Mouse (Mus musculus): ENCODE data around the gene 4930469K13Rik. TPM values are rescaled to one million over a fixed set of nuclear protein-coding genes. Genes with fewer than 3 reads are reported as not detected.

Gene 4930469K13Rik
- total and polyA plus RNA-seq, 3 experiments: 0.23 to 0.29 TPM; not detected in 1

DNA sequence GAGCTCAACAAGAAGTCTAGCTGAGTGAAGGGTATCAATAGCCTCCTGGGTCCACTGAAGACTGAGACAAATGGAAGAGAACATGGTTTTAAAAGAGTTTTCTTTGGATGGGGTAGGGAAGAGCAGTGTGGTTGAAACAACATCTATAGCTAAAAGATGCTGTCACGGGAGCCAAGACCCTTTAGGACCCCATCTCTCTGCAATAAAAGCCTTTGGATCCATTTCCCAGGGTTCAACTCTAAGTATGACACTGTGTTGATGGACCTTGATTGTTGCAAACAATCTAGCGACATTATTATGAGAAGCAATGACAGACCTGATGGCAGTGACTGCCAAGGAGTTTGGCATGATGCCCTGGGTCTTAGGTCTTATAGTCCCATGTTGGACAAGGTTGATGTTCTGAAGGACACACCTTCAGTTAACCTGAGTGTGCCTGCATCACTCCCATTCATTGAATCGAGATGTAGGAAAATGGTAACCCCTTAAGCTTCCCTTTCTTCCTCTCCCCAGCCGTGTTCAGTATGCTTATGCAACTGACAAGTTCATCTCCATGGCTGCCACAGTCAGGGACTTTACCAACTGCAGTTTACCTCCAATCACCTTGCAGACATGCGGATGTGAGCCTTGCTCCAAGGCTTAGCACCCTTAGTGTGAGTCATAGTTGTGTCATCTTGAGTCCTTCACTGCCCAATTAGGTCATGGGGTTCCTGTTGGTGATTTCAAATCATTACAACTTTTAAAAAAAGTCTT is 62.3 kb downstream of the 4930469K13Rik start:
- Histone ChIP-seq H3K79me2 (ENCODE audit: control insufficient read depth, insufficient read depth, low read length, poor library complexity) (no peaks in the 10 kb centered on the region), H3K9ac (ENCODE audit: control insufficient read depth, low read depth, low read length, poor library complexity, severe bottlenecking) (no peak overlapping the region), H3K9me3 (replicated peaks; ENCODE audit: insufficient read depth, low read length) (no peaks in the 10 kb centered on the region), H3K36me3 (ENCODE audit: control insufficient read depth in 1 of 2, insufficient read depth in 2 of 2, low read length in 2 of 2) (peaks cover 0 to 14% of the 10 kb centered on the region in 2 experiments; a peak in 2 of 4 replicates), H3K27me3 (ENCODE audit: control insufficient read depth in 1 of 2, insufficient read depth in 2 of 2, low read length in 2 of 2) (no peaks in the 10 kb centered on the region), H3K4me3 (ENCODE audit: control insufficient read depth in 1 of 2, insufficient read depth in 1 of 2, low read depth in 2 of 2, low read length in 2 of 2) (no peak overlapping the region), H3K4me1 (ENCODE audit: control insufficient read depth in 1 of 2, insufficient read depth in 2 of 2, low read length in 2 of 2) (peaks cover 10 to 31% of the 10 kb centered on the region in 2 experiments), H3K27ac (ENCODE audit: control insufficient read depth, low read depth, low read length) (no peak overlapping the region)
- no peak for DNase-seq (ENCODE audit: low read depth, low spot score)
- TF ChIP-seq ZC3H11A (IDR thresholded peaks at IDR 0.05; ENCODE audit: low read depth, low read length) (no peak), RAD21 (IDR thresholded peaks at IDR 0.05; ENCODE audit: low read depth, low read length) (no peak), MYC (IDR thresholded peaks at IDR 0.05; ENCODE audit: low read depth, low read length) (no peak), CHD1 (IDR thresholded peaks at IDR 0.05; ENCODE audit: low read depth, low read length) (no peak), EP300 (IDR thresholded peaks at IDR 0.05; ENCODE audit: low read depth in 1 of 2, low read length in 2 of 2) (no peak), E2F4 (IDR thresholded peaks at IDR 0.05; ENCODE audit: borderline replicate concordance, low read depth, low read length) (no peak), TCF12 (IDR thresholded peaks at IDR 0.05; ENCODE audit: low read depth, low read length) (no peak), ZMIZ1 (IDR thresholded peaks at IDR 0.05; ENCODE audit: low read depth, low read length) (no peak), NELFE (IDR thresholded peaks at IDR 0.05; ENCODE audit: low read depth, low read length) (no peak), MYB (IDR thresholded peaks at IDR 0.05; ENCODE audit: low read depth, low read length) (no peak), USF2 (IDR thresholded peaks at IDR 0.05; ENCODE audit: borderline replicate concordance in 1 of 2, insufficient read depth in 1 of 2, low read depth in 1 of 2, low read length in 2 of 2) (no peak), ETS1 (IDR thresholded peaks at IDR 0.05; ENCODE audit: low read depth, low read length) (no peak), TBP (IDR thresholded peaks at IDR 0.05; ENCODE audit: low read depth, low read length) (no peak)

DNA sequence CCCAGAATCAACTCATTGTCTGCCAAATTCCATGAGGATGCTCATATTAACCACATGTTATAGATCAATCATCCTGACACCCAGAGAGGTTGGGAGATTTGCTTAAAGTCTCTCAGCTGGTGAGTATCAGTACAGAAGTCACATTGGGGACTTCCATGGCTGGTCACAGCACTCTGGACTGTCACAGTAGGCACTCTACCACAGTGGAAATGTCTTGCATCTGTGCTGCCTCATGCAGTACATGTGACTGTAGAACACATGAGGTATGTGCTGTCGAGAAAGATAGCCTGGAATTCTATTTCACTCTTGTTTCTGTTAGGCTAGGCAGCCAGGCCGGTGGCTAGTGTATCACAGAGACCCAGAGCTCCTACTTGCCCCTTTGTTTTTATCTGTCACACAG is 63.6 kb downstream of the 4930469K13Rik start:
- Histone ChIP-seq H3K79me2 (ENCODE audit: control insufficient read depth, insufficient read depth, low read length, poor library complexity) (no peaks in the 10 kb centered on the region), H3K36me3 (ENCODE audit: control insufficient read depth in 1 of 2, insufficient read depth in 2 of 2, low read length in 2 of 2) (peaks cover 0 to 20% of the 10 kb centered on the region in 2 experiments; a peak in 2 of 4 replicates), H3K27me3 (ENCODE audit: control insufficient read depth in 1 of 2, insufficient read depth in 2 of 2, low read length in 2 of 2) (no peaks in the 10 kb centered on the region), H3K9me3 (replicated peaks; ENCODE audit: insufficient read depth, low read length) (no peaks in the 10 kb centered on the region), H3K4me1 (ENCODE audit: control insufficient read depth in 1 of 2, insufficient read depth in 2 of 2, low read length in 2 of 2) (peaks cover 16 to 38% of the 10 kb centered on the region in 2 experiments), H3K27ac (ENCODE audit: control insufficient read depth, low read depth, low read length) (no peak overlapping the region), H3K4me3 (ENCODE audit: control insufficient read depth in 1 of 2, insufficient read depth in 1 of 2, low read depth in 2 of 2, low read length in 2 of 2) (no peak overlapping the region), H3K9ac (ENCODE audit: control insufficient read depth, low read depth, low read length, poor library complexity, severe bottlenecking) (no peak overlapping the region)
- DNase-seq (ENCODE audit: low read depth, low spot score): no peak
- TF ChIP-seq RCOR1 (IDR thresholded peaks at IDR 0.05; ENCODE audit: low read depth, low read length) (no peak), MAFK (IDR thresholded peaks at IDR 0.05; ENCODE audit: borderline replicate concordance, low read depth, low read length) (no peak), CHD2 (IDR thresholded peaks at IDR 0.05; ENCODE audit: low read length) (no peak), E2F4 (IDR thresholded peaks at IDR 0.05; ENCODE audit: borderline replicate concordance, low read depth, low read length) (no peak), ETS1 (IDR thresholded peaks at IDR 0.05; ENCODE audit: low read depth, low read length) (no peak), ZKSCAN1 (IDR thresholded peaks at IDR 0.05; ENCODE audit: low read depth, low read length) (no peak), HCFC1 (IDR thresholded peaks at IDR 0.05; ENCODE audit: low read depth, low read length) (no peak), POLR2AphosphoS2 (IDR thresholded peaks at IDR 0.05; ENCODE audit: low read length) (no peak), GATA1 (IDR thresholded peaks at IDR 0.05; ENCODE audit: low read depth, low read length) (no peak), SIN3A (IDR thresholded peaks at IDR 0.05; ENCODE audit: low read length) (no peak), NRF1 (IDR thresholded peaks at IDR 0.05; ENCODE audit: insufficient read depth, low read depth, low read length, poor library complexity, severe bottlenecking) (no peak), TAL1 (IDR thresholded peaks at IDR 0.05; ENCODE audit: low read length) (no peak), ZMIZ1 (IDR thresholded peaks at IDR 0.05; ENCODE audit: low read depth, low read length) (no peak), POLR2AphosphoS5 (IDR thresholded peaks at IDR 0.05; ENCODE audit: borderline replicate concordance, low read depth, low read length) (no peak), BHLHE40 (IDR thresholded peaks at IDR 0.05; ENCODE audit: borderline replicate concordance, low read depth, low read length) (no peak), MAX (IDR thresholded peaks at IDR 0.05; ENCODE audit: low read length) (no peak), CTCF (IDR thresholded peaks at IDR 0.05 in 2 of 3, conservative IDR thresholded peaks at IDR 0.05 in 1 of 3; ENCODE audit: control insufficient read depth in 1 of 3, insufficient read depth in 1 of 3, low read depth in 2 of 3, low read length in 3 of 3, poor library complexity in 1 of 3, severe bottlenecking in 1 of 3) (no peak), ZNF384 (IDR thresholded peaks at IDR 0.05; ENCODE audit: low read depth, low read length) (no peak), ZC3H11A (IDR thresholded peaks at IDR 0.05; ENCODE audit: low read depth, low read length) (no peak), MYC (IDR thresholded peaks at IDR 0.05; ENCODE audit: low read depth, low read length) (no peak)

Measured in MEL (cell line).